8 mouse cellular contexts compared by ENCODE assay signal in the genomic region with DNA sequence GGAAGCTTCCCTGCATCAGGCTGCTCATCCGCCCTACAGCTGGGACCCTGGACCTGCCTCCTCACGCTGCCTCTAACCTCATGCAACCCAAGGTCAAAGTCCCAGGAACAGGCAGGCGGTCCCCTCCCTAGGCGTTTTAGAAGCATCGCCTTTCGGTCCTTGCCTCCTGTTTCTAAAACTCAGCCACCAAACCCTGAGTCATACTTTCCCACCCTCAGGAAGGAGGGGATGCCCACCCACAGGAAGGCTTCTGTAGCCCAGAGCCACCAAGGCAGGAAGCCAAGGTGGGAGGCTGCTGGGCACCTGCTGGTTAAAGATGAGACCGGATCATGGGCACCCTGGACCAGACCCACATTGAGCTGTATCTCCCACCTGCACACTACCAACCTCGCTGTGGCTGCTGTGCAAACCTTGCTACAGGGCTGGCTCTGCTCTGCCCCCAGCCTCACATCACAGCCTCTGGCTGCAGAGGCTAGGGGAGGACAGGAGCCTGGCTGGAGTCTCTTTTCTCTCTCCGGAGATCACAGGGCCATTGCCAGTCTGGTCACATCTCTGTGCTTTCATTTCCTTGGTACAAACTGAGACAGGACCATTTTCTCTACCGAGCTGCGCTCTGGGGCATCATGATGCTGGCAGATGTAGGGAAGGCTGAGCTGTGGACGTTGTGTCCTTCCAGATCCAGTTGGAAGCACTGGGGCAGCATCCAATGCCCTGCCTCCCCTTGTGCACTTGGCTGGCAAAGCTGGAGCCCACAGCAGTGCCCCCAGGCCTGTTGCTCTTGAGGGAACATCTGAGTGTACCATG.
DNase-seq lines count a peak whose midpoint lies in the region; ATAC-seq and TF ChIP-seq lines count a peak whose summit lies in the region.

No protein-coding gene starts in this region.

- TF ChIP-seq EP300 in heart, postnatal 0 days (IDR thresholded peaks at IDR 0.05; ENCODE audit: low read depth), result no peak

- peaks cover 73% of the 10 kb centered on the region for H3K4me1 ChIP-seq in heart, embryonic 11.5 days (ENCODE audit: control insufficient read depth, insufficient read depth, low read length)
- H3K4me1 ChIP-seq in heart, postnatal 0 days (ENCODE audit: control insufficient read depth, insufficient read depth), result peaks cover 86% of the 10 kb centered on the region

- no peak for DNase-seq in heart, adult 8-10 months (ENCODE audit: low spot score)
- peak; percentile 39 for DNase-seq in T-cell, adult 2 months (ENCODE audit: low spot score)
- DNase-seq in heart, postnatal 0 days (ENCODE audit: low spot score), result no peak
- DNase-seq in left cerebral cortex, postnatal 4 days, result peak; percentile 72
- DNase-seq in right cerebral cortex, adult 2 months (ENCODE audit: low spot score in 2 of 2), result peak; percentile 67 to 77
- no peak for DNase-seq in B cell, adult 2 months
- DNase-seq in testis, postnatal 14 days (ENCODE audit: low spot score), result no peak

- peak overlapping the region; percentile 89 for H3K27ac ChIP-seq in heart, embryonic 11.5 days (ENCODE audit: low read depth, low read length)
- H3K27ac ChIP-seq in heart, postnatal 0 days (ENCODE audit: low read depth), result peak overlapping the region; percentile 83

- TF ChIP-seq CTCF in heart, postnatal 0 days (IDR thresholded peaks at IDR 0.05; ENCODE audit: low read depth), result no peak

- peak overlapping the region; percentile 61 for H3K9ac ChIP-seq in heart, embryonic 11.5 days (ENCODE audit: low read depth, low read length)
- H3K9ac ChIP-seq in heart, postnatal 0 days (replicated peaks; ENCODE audit: low read depth, low read length), result peak overlapping the region; percentile 43; the same call in 1 of the 2 replicates

- H3K9me3 ChIP-seq in heart, embryonic 11.5 days (replicated peaks; ENCODE audit: control insufficient read depth, low read length), result no peaks in the 10 kb centered on the region
- no peaks in the 10 kb centered on the region for H3K9me3 ChIP-seq in heart, postnatal 0 days (replicated peaks; ENCODE audit: control insufficient read depth, low read length)

- H3K27me3 ChIP-seq in heart, embryonic 11.5 days (ENCODE audit: control insufficient read depth, insufficient read depth, low read length), result no peaks in the 10 kb centered on the region; the same call in 1 of the 2 replicates
- no peaks in the 10 kb centered on the region for H3K27me3 ChIP-seq in heart, postnatal 0 days (ENCODE audit: control insufficient read depth, insufficient read depth, low read length)

- intact Hi-C loops in left cerebral cortex, postnatal 4 days (cut with DNase I), result no loop called here

- 0 out of 2 replicates have a peak overlapping the region, but pooled peaks have one; percentile 3 for H3K4me3 ChIP-seq in heart, embryonic 11.5 days (ENCODE audit: low read depth, low read length)
- H3K4me3 ChIP-seq in heart, postnatal 0 days (ENCODE audit: low read depth, low read length), result peak overlapping the region; percentile 17

- 68% methylated on average over 12 of the region's 12 CpGs for WGBS in heart, embryonic 11.5 days (ENCODE audit: insufficient replicate concordance)
- WGBS in heart, postnatal 0 days, result 47% methylated on average over 12 of the region's 12 CpGs

- H3K36me3 ChIP-seq in heart, embryonic 11.5 days (ENCODE audit: control insufficient read depth, insufficient read depth, low read length), result no peaks in the 10 kb centered on the region
- H3K36me3 ChIP-seq in heart, postnatal 0 days (replicated peaks; ENCODE audit: control insufficient read depth, insufficient read depth, low read length), result no peaks in the 10 kb centered on the region

- peak overlapping the region; percentile 49 for H3K4me2 ChIP-seq in heart, embryonic 11.5 days
- H3K4me2 ChIP-seq in heart, postnatal 0 days (ENCODE audit: low read depth, low read length), result peak overlapping the region; percentile 42

- ATAC-seq in heart, embryonic 11.5 days (replicated peaks; ENCODE audit: insufficient number of reproducible peaks, low FRiP score, low TSS enrichment), result no peak
- ATAC-seq in heart, postnatal 0 days (ENCODE audit: insufficient read depth, low read depth), result no peak

Comparison
In these comparisons a context has a peak if more than half of its experiments do, and no peak if none do; other contexts are left out.
1. DNase-seq: peak in T-cell, adult 2 months (single experiment), left cerebral cortex, postnatal 4 days (single experiment) and right cerebral cortex, adult 2 months (2 of 2); none in heart, adult 8-10 months (single experiment), heart, postnatal 0 days (single experiment), B cell, adult 2 months (0 of 2) and testis, postnatal 14 days (single experiment).